ENCODE assay signal across 20 mouse cellular contexts in the genomic region with DNA sequence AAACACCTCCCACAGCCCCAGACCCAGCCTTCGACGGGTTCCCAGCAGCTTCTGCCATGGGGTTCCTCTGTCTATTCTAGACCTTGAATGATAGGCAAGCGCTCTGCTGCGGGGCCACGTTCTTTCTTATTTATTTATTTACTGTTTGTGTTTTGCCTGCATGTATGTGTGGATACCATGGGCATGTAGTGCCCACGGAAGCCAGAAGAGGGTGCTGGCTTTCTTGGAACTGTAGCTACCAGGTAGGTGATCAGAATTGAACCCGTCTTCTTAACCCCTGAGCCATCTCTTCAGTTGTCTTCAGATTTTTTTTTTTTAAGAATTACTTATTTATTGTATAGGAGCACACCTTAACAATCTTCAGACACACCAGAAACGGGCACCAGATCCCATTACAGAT. TPM values are rescaled to one million over a fixed set of nuclear protein-coding genes. Genes with fewer than 3 reads are reported as not detected.
DNase-seq lines count a peak whose midpoint lies in the region; ATAC-seq and TF ChIP-seq lines count a peak whose summit lies in the region.
"Had no signal": no experiment of that assay in that cellular context is flagged by ENCODE, and none has a peak within 500 bp of the region (broad histone marks: within the 10 kb centered on the region; RNA-seq: fewer than 3 reads in every experiment).

No protein-coding gene starts in this region.

- H3K4me2 ChIP-seq in intestine, postnatal 0 days (replicated peaks; ENCODE audit: low read depth) = no peak overlapping the region
- H3K4me2 ChIP-seq in intestine, embryonic 16.5 days (ENCODE audit: low read depth, low read length) = no peak overlapping the region
- H3K4me2 ChIP-seq: embryonic facial prominence, embryonic 13.5 days; forebrain, embryonic 13.5 days; heart, embryonic 11.5 days; limb, embryonic 13.5 days; midbrain, embryonic 13.5 days had no signal

- no peak overlapping the region for H3K9ac ChIP-seq in intestine, postnatal 0 days (ENCODE audit: low read depth, low read length)
- no peak overlapping the region for H3K9ac ChIP-seq in intestine, embryonic 16.5 days (ENCODE audit: low read depth, low read length)
- H3K9ac ChIP-seq: embryonic facial prominence, embryonic 13.5 days; forebrain, embryonic 13.5 days; limb, embryonic 13.5 days; midbrain, embryonic 13.5 days had no signal

- no peaks in the 10 kb centered on the region for H3K27me3 ChIP-seq in intestine, postnatal 0 days (replicated peaks; ENCODE audit: control insufficient read depth, insufficient read depth, low read length)
- no peaks in the 10 kb centered on the region for H3K27me3 ChIP-seq in intestine, embryonic 16.5 days (replicated peaks; ENCODE audit: control insufficient read depth, insufficient read depth, low read length)
- H3K27me3 ChIP-seq in splenic B cell, adult 2 months (ENCODE audit: control insufficient read depth, insufficient read depth, low read length, poor library complexity, severe bottlenecking) = no peaks in the 10 kb centered on the region
- H3K27me3 ChIP-seq: CH12.LX; embryonic facial prominence, embryonic 13.5 days; forebrain, embryonic 13.5 days; limb, embryonic 13.5 days; midbrain, embryonic 13.5 days had no signal

- peak; percentile 54 for TF ChIP-seq CTCF in intestine, postnatal 0 days (IDR thresholded peaks at IDR 0.05; ENCODE audit: low read depth)

- 90% methylated on average over 8 of the region's 8 CpGs for WGBS in intestine, postnatal 0 days
- WGBS in intestine, embryonic 16.5 days = 87% methylated on average over 8 of the region's 8 CpGs

- H3K9me3 ChIP-seq in intestine, postnatal 0 days (ENCODE audit: control insufficient read depth) = no peaks in the 10 kb centered on the region
- no peaks in the 10 kb centered on the region for H3K9me3 ChIP-seq in intestine, embryonic 16.5 days (ENCODE audit: control insufficient read depth, low read length)
- H3K9me3 ChIP-seq: embryonic facial prominence, embryonic 13.5 days; forebrain, embryonic 13.5 days; limb, embryonic 13.5 days; midbrain, embryonic 13.5 days had no signal

- peak; percentile 47 for DNase-seq in lung, postnatal 36 days
- DNase-seq in lung, postnatal 14 days = no peak
- peak; percentile 51 for DNase-seq in ZHBTc4 (ENCODE audit: low read depth, low spot score)
- DNase-seq in splenic B cell, adult 2 months (ENCODE audit: low read depth, low spot score) = peak; percentile 24
- DNase-seq in retina, postnatal 1 day = no peak
- DNase-seq in layer of hippocampus, adult 9-11 months = no peak
- DNase-seq: adrenal gland, postnatal 14 days; cerebellum, adult 11-12 months; gastrocnemius, postnatal 10 days; heart, postnatal 36 days had no signal

- no peak for ATAC-seq in intestine, postnatal 0 days
- no peak for ATAC-seq in intestine, embryonic 16.5 days
- ATAC-seq: forebrain, embryonic 13.5 days; inflammation-experienced regulatory T-cells, adult 6 months; midbrain, embryonic 13.5 days had no signal

- H3K36me3 ChIP-seq in intestine, postnatal 0 days (ENCODE audit: control insufficient read depth, insufficient read depth) = peaks cover 40% of the 10 kb centered on the region
- peaks cover 11% of the 10 kb centered on the region for H3K36me3 ChIP-seq in intestine, embryonic 16.5 days (ENCODE audit: control insufficient read depth, insufficient read depth, low read length)
- no peaks in the 10 kb centered on the region for H3K36me3 ChIP-seq in splenic B cell, adult 2 months (ENCODE audit: control insufficient read depth, insufficient read depth, low read length, poor library complexity, severe bottlenecking)

- no peak overlapping the region for H3K27ac ChIP-seq in intestine, postnatal 0 days (ENCODE audit: low read depth, low read length)
- H3K27ac ChIP-seq in intestine, embryonic 16.5 days (ENCODE audit: low read length) = no peak overlapping the region
- H3K27ac ChIP-seq: embryonic facial prominence, embryonic 13.5 days; forebrain, embryonic 13.5 days; limb, embryonic 13.5 days; macrophage; midbrain, embryonic 13.5 days had no signal

- H3K4me1 ChIP-seq in intestine, postnatal 0 days (replicated peaks; ENCODE audit: control insufficient read depth, insufficient read depth, low read length) = no peaks in the 10 kb centered on the region
- H3K4me1 ChIP-seq in intestine, embryonic 16.5 days (ENCODE audit: control insufficient read depth, insufficient read depth, low read length) = peaks cover 12% of the 10 kb centered on the region

- H3K4me3 ChIP-seq in intestine, postnatal 0 days (ENCODE audit: low read depth, low read length) = no peak overlapping the region
- H3K4me3 ChIP-seq in intestine, embryonic 16.5 days (ENCODE audit: low read length) = no peak overlapping the region
- H3K4me3 ChIP-seq: embryonic facial prominence, embryonic 13.5 days; forebrain, embryonic 13.5 days; limb, embryonic 13.5 days; midbrain, embryonic 13.5 days had no signal

RNA-seq across cellular contexts. Expression of gene A4galt, which starts 46.7 kb away (rescaled TPM):
- 8.1 and 8.6 TPM in 2 replicates for polyA plus RNA-seq in intestine, postnatal 0 days (2015; fragmentation: Nextera tagmentation; extraction: Ambion mirVana)
- polyA plus RNA-seq in intestine, embryonic 16.5 days (2015; fragmentation: Nextera tagmentation; extraction: Ambion mirVana) = 3.9 and 4.2 TPM in 2 replicates
- polyA plus RNA-seq: inflammation-experienced regulatory T-cells, adult 6 months had no signal

RNA-seq across cellular contexts. Expression of gene Arfgap3, which starts 51.7 kb away (rescaled TPM):
- 119 and 124 TPM in 2 replicates for polyA plus RNA-seq in intestine, postnatal 0 days (2015; fragmentation: Nextera tagmentation; extraction: Ambion mirVana)
- polyA plus RNA-seq in intestine, embryonic 16.5 days (2015; fragmentation: Nextera tagmentation; extraction: Ambion mirVana) = 77.9 and 86.6 TPM in 2 replicates

Comparison
In these comparisons a context has a peak if more than half of its experiments do, and no peak if none do; other contexts are left out.
1. DNase-seq: peak in lung, postnatal 36 days (single experiment), ZHBTc4 (single experiment) and splenic B cell, adult 2 months (single experiment); none in lung, postnatal 14 days (single experiment), retina, postnatal 1 day (single experiment) and layer of hippocampus, adult 9-11 months (single experiment).